Mouse (Mus musculus): ENCODE data around the gene Ffar1.
"Not testable (repeated sequence)": the region's sequence is repeated elsewhere in the genome, so short reads cannot be mapped to it uniquely, and the experiment has no call there.

Gene Ffar1

DNA sequence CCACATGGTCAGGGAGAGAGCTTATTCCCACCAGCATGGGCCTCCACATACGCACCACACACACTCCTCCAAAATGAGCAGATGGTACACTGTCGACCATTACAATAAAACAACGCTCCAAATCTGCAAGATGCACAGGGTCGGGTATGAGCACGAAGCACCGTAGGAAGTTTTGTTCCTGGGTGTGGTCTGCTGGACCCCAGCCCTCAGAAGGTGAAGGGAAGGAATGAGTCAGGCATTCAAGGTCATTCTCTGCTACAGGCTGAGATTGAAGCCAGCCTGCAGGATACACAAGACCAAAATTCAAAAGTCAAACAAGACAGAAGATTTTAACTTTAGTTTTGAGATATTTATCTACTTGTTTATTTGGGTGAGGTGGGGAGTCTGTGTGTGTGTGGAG lies 13.4 kb downstream of the Ffar1 start:
- no peak for DNase-seq (ENCODE audit: low read depth)

DNA sequence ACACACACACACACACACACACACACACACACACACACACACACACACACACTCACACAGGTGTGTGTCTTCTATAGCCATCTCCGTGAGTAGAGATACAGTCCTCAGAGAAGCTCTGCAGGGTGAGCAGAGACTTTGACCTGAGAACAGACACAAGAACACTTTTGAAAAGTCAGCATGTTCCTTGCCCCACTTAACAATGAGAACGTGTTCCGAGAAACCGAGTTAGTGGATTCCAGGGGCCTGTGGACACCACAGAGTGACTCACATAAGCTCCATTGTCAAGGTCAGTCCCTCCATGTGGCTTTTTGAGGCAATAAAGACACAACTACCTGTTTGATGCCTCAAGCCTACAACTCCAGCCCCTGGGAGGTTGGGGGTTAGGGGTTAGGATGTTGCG lies 14.0 kb downstream of the Ffar1 start:
- DNase-seq (ENCODE audit: low read depth), result no peak

DNA sequence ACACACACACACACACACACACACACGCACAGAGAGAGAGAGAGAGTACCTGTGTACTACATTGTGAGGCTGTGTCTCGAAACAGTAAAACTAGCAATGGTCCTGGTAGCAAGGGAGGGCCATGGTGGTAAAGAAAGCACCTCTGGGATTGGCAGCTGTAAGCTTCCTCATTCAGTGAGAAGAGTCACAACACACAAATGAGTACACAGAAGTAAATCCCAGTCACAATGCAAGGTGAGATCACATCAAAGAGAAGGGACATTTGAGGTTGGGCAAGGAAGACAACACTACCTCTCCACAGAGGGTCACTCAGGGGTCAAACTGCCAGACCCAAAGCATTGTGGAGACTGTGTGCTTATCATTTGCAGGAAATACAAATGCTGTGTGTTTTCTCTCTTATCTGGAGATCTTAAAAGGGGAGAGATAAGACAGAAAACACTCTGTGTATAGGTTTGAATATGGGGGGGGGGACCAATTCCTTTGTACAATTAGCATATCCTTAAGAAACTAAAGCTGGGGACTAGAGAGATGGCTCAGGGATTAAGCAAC lies 14.8 kb downstream of the Ffar1 start:
- no peak for DNase-seq (ENCODE audit: low read depth)

DNA sequence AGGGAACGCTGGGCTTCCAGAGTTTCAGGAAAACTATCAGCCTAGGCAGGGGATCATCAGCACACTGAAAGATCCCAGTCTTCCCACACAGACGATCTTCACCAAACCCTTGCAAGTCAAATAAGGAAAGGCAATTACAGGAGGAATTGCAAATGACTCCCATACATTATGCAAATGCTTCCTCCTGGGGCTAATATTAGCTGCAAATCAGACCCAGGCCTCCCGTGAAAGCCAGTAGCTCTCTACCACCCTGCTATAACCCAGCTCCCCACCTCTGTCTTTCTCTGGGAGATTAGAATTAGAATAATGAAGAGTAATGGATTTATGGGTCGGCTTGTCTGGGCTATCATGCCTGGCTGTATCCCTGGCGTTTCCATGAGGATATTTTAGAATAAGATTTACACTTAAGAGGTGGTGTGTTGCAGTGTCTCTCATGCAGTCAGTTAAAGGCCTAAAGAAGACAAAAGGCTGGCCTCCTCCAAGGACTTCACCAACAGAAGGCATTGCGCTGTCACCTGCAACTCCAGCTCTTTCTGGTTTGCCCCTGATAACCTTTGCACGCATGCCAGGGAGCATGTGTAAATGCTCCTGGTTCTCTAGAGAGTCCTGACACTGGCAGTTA lies 16.6 kb downstream of the Ffar1 start:
- DNase-seq (ENCODE audit: low read depth), result no peak

DNA sequence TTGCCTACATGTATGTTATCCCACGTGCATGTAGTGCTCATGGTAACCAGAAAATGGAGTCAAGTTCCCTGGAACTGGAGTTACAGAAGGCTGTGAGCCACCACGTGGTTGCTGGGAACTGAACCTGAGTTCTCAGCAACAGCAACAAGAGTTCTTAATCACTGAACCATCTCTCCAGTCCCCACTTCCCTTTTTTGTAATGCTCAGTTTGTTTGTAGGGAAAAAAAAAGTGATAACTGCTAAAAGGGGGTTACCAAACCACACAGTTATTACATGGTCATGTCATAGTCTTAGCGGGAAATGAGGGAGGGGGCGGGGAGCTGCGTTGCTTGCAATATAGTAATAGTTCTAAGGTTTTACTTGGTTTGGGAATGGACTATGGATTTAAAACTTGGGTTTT lies 19.3 kb downstream of the Ffar1 start:
- no peak for DNase-seq (ENCODE audit: low read depth)

DNA sequence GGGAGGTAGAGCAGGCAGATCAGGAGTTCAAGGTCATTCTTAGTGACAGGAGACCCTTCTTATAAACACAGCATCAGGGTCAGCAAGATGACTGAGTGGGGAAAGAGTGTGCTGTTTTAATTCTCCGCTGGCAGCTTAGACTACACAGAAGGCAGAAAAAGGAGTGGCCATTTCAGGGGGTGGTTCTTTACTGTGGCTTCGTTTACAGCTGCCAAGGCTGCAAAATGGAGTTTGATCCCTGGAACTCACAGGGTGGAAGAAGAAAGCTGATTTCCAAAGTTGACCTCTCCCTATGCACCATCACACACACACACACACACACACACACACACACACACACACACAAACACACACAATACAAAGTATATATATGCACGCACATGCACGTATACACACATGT lies 20.0 kb downstream of the Ffar1 start:
- no peak for DNase-seq (ENCODE audit: low read depth)

DNA sequence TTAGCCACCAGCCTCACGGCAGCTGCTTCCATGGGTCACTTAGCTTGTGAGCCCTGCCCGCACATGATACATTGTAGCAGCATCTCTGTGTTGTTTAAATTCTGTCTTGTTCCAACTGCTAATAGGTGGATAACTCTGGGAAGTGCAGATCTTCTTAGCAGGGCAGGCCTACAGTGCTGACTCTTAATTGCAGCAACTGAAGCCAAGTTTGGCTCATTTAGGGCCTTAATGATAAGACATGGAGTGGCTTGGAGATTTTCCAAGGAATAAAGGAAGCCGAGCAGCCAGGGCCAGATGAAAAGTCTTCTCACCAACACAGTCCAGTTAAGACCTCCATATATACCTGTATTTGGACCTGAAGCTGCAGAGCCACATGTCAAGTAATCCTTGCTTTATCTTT lies 21.1 kb downstream of the Ffar1 start:
- DNase-seq (ENCODE audit: low read depth), result no peak

DNA sequence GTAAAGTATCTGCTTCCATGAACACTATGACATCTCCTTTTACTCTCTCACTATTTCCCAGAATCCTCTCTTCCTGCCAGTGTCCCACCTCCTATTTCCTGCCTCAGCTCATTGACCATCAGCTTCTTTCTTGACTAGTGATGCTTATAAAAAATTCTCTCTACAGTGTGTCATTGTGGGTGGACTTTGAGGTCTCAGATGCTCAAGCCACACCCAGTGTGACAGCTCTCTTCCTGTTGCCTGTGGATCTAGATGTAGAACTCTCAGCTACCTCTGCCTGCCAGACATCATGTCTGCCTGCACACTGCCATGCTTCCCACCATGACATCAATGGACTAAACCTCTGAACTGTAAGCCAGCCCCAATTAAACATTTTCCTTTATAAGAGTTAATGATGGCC lies 24.1 kb downstream of the Ffar1 start:
- no peak for DNase-seq (ENCODE audit: low read depth)

DNA sequence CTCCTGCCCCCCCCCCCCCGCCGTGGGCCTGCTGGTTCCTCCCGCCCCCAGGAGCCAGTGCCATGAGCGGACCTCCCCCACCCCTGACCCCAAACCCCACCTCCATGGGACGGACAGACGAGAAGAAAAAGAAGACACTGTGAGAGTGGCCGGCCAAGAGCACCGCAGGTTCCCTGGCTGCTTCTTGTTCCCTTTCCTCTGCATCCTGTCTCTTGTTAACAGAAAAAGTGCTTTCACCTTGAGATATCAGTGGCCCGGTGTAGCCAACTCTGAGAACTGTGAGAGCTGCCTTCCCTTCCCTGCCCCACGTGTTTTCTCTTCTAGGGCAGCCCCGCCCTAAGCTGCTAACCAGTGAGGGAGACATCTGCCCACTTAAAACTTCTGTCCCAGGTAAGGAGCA lies 28.7 kb downstream of the Ffar1 start:
- DNase-seq (ENCODE audit: low read depth), result not testable (repeated sequence)

DNA sequence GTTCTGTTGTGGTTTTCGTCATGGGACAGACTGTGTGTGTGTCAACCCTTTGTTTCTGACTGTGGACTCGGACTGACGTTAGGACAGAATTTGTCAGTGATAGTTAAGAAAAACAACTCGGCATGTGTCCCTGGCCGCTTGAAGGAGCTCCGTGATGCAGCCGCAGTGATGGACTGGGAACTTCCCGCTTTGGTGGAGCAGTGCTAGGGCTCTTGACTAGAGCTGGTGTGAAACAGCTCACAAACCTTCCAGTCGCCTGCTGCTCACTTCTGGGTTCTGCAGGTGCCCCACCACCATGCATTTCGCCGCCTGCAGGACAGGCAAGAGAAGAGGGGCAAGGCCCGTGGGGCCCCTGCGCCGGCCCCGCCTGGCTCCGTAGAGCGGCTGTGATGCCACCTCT lies 29.1 kb downstream of the Ffar1 start:
- no peak for DNase-seq (ENCODE audit: low read depth)

DNA sequence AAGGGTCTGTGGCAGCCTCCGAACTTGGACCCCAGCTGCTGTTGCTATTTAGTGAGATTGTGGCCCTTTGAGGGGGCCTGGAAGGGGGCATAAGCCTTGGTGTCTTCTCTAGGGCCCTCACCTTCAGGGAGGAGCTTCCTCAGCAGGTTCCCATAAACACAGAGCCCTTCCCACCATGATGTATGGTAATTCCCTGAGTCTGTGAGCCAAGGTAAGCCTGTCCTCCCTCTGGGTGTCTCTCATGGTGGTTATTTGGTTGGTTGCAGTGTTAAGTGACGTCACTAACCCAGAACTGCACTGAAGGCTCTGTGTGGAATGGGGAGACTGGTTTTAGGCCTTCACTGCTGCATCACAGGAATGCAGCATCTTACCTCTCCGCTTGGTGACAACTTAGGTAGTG lies 31.9 kb downstream of the Ffar1 start:
- DNase-seq (ENCODE audit: low read depth), result no peak

DNA sequence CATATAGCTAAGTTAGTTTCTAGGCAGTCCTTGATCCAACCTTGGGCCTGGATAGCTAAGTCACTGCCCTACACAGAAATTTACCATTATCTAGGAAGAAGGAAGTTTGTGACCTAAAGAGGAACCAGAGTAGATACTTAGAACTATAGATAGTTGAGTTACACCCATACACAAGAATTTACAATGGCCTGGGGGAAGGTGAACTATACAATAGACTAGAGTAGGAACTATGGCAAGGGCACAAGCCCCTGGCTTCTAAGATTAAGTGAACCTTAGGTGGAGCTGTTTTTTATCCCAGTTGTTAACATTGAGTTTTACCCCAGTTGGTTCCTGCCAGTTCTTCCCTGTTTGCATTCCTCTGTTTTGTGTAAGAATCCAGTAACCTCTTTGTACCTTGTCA lies 32.5 kb downstream of the Ffar1 start:
- DNase-seq (ENCODE audit: low read depth), result not testable (repeated sequence)

DNA sequence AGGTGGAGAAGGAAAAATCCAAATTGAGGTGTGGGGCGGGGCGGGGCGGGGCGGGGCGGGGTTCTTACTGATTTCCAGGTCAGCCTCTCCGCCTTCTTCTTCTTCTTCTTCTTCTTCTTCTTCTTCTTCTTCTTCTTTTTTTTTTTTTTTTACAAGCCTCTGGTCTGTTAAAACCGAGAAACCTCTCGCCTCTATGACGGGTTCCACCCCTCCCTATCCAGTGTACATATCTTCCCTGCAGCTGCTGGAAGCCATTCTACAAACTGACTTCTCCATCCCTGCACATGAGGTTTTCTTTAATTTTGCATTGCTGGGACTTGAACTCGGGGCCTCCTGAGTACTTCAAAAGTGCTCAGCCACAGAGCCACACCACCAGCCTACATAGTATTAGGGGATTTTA lies 34.7 kb downstream of the Ffar1 start:
- DNase-seq (ENCODE audit: low read depth), result no peak

DNA sequence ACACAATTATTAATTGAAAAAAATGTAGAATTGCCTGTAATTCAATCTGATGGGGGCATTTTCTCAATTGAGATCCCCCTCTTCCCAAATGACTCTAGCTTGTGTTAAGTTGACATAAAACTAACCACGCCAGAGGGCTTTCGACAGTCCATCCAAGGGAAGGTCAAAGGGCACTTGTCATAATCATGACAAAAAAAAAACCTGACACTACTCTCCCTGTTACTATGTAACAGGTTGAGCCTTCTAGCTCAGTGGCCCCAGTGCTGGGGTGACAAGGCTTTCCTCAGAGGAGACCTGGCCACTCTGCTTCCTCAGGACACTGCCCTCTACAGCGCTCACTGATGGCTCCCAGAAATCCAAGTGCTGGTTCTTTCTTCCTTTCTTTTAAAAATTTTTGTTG lies 37.1 kb downstream of the Ffar1 start:
- DNase-seq (ENCODE audit: low read depth), result no peak

DNA sequence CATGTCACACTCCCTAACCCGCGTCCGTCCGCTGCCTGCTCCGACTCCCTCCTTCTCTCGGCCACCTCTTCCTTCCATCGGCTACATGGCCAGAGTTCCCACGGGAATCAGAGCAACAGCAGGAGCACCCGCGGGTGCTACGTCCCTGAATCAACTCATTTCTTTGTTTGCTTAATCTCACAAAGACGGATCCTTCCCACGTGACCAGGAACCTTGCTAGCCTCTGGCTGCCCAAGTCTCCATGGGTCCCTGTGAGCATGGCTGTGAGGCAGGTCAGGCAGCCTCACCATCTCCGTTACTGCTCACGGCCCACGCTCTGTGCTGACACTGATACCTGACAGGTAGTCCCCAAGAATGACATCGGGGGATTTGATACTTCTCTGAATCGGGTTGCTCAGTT lies 37.7 kb downstream of the Ffar1 start, which contains the start of gene Ffar2:
Gene Ffar2 (minus strand): TSS at position 101 of the 400 bp plus-strand sequence.
- DNase-seq (ENCODE audit: low read depth), result no peak

DNA sequence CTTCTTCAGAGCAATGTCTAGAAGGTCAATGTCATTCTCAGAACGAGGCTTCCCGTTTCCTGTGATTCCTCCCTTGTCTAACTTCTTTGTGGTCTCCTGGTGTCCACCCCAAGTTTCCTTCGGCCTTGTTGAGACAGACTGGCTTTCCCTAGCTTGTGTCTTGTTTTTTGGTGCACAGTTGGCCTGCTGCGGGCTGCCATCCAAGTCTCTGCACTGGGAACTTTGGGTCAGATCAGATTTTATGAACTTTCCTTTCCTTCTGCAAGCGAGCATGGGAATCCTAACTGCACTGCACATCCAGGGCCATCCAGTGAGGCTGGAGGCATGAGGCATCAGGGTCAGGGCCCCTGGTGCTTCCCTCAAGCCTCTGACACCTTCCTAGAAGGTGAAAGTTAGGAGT lies 39.8 kb downstream of the Ffar1 start:
- DNase-seq (ENCODE audit: low read depth), result no peak

DNA sequence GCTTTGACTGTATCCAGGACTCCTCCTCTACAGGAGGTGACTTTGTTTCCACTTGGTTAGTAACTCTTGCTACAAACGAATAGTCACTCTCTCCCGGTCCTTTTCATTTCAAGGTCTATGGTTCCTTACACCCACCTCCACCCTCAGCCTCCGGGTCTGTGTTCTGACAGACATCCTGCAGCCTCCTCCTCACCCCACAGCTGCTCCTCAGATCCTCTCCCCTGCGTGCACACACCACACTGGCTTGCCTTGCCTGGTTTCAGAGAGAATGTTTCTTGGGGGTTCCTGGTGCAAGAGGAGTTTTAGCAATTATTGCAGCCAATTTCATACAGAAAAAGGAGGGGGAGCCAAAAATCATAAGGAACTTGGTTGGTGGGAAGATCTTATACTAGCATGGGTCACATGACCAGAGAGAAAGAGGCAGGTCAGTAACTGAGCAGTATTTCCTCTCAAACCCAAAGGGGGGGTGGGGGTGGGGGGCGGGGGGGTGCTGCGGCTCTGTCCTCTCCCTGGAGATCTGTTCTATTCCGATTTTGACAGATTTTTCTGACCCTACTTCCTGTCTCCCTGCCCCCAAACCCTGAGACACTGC lies 40.4 kb downstream of the Ffar1 start:
- no peak for DNase-seq (ENCODE audit: low read depth)

DNA sequence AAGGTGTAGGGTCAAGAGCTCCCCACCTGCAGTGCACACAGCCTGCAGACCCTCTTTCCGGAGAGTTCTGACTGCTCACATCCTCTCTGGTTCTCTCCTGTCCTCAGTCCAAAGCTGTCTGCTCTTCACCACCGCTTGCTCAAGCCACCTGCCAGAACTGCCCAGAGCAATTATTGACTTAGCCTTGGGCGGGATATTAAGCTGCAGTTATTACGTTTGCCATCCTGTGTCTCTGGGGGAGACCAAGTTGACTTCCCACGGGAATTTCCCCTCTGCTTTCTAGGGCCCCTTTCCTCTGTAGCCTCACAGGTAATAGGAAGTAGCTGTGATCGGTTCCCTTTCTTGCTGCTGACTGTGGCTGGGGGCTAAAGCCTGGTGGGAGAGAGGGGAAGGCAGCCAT lies 41.2 kb downstream of the Ffar1 start:
- no peak for DNase-seq (ENCODE audit: low read depth)

DNA sequence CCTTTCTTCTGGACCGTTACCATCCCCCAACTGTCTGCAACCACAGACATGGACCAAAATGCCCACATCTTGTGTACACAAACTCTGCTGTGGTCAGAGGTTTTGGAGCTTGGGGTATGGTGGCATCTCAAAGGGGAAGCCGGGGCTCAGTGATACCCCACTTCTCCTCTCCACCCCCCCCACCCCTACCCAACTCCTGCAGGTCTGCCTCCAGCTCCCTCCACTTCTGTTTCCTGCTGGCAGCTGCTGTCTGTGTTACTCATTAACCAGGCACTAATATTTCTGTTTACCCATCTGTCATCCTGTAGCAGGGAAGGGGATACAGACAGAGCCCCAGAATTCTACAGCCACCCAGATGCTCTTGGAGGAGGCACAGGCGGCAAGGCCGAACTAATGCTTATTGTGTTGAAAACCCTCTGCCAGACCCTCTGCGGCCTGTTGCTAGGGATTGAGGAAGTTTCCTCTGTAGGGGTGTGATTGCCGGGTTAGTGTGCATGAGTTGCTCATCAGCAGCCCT lies 49.0 kb downstream of the Ffar1 start:
- peak; percentile 50 for DNase-seq (ENCODE audit: low read depth)

DNA sequence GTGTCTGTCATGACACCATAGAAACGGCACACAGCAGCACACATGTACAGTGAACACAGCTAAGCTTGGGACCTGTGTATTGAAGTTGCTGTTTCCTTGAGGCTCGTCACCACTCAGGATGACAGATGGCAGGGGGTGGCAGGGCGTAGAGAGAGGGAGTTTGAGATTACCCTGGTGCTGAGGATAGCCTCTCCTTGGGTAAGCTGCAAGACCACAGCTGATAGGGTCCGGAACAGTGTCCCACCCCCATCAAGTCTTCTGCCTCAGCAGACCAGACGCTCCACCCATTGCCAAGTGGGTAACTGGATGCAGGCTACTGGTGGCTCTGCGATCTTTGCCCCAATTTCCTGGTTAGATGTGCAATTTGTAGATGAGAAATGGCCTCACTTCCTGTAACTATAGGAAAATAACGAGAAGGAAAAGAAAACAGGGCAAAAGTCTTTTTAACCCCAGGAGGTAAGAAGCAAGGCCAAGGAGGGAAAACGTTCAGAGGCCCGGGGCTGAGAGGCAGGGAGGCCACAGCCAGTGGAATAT lies 49.5 kb downstream of the Ffar1 start:
- DNase-seq (ENCODE audit: low read depth), result peak; percentile 51

DNA sequence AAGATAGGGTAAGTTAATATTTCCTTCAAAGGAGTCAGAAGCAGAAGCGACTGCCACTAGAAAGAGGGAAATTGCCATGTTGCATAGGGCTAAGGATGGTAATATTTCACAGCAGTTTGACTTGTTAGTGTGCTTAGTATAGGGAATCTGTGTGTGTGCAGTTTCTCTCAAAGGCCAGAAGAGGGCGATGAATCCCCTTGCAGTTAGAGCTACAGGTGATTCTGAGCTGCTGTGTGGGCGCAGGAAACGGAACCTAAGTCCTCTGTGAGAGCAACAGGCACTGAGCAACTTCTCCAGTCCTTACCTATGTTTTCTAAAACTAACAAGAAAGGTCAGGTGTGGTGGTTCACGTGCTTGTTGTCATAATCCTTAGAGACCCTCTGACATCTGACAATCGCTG lies 51.0 kb downstream of the Ffar1 start:
- no peak for DNase-seq (ENCODE audit: low read depth)
